Mouse (Mus musculus) limb, embryonic 15.5 days (tissue): Measurements from ENCODE around the gene Clic5. TPM values are rescaled to one million over a fixed set of nuclear protein-coding genes. Genes with fewer than 3 reads are reported as not detected.
"Not testable (repeated sequence)": the region's sequence is repeated elsewhere in the genome, so short reads cannot be mapped to it uniquely, and the experiment has no call there.

ENCODE experiments used
- ATAC-seq: fragments of 200-750 bp; cut with Nextera tagmentation; 2 replicates; pipeline ENCODE4 v1.8.0; 2017; ENCODE audit warnings: low read depth, moderate TSS enrichment; ENCODE audit not compliant: insufficient number of reproducible peaks, low FRiP score, low TSS enrichment
- H3K27ac ChIP-seq: fragments of 300-500 bp; sonication (generic); 2 replicates; pipeline ENCODE4 v1.5.1; 2015; ENCODE audit warnings: moderate library complexity, mild to moderate bottlenecking, inconsistent platforms
- H3K27me3 ChIP-seq: fragments of 300-500 bp; sonication (generic); 2 replicates; pipeline ENCODE4 v1.6.1; 2015; ENCODE audit warnings: inconsistent platforms
- H3K36me3 ChIP-seq: fragments of 300-500 bp; sonication (generic); 2 replicates; pipeline ENCODE4 v1.6.1; 2015; ENCODE audit warnings: inconsistent platforms
- H3K4me1 ChIP-seq: fragments of 300-500 bp; sonication (generic); 2 replicates; pipeline ENCODE4 v1.6.1; 2015; ENCODE audit warnings: inconsistent platforms
- H3K4me2 ChIP-seq: fragments of 300-500 bp; sonication (generic); 2 replicates; pipeline ENCODE4 v1.6.1; 2015; ENCODE audit warnings: mild to moderate bottlenecking, inconsistent platforms
- H3K4me3 ChIP-seq: fragments of 300-500 bp; sonication (generic); 2 replicates; pipeline ENCODE4 v1.5.1; 2015; ENCODE audit warnings: mild to moderate bottlenecking, inconsistent platforms
- H3K9ac ChIP-seq: fragments of 300-500 bp; sonication (generic); 2 replicates; pipeline ENCODE4 v1.6.1; 2015; ENCODE audit warnings: inconsistent platforms
- H3K9me3 ChIP-seq: fragments of 300-500 bp; sonication (generic); 2 replicates; pipeline ENCODE4 v1.6.1; 2016; ENCODE audit warnings: inconsistent platforms
- WGBS: fragments of 180-500 bp; shearing (Covaris S2); methylation state at CpG from one replicate; pipeline ENCODE4 v1.1.7; 2015; 5-methylcytosine and 5-hydroxymethylcytosine counted together
- polyA plus RNA-seq: library from polyadenylated mRNA; unstranded; fragments of >200 nt; fragmentation: Nextera tagmentation; extraction: Ambion mirVana; gene quantifications from 2 replicates; pipeline ENCODE4 v1.2.1, GENCODE M21; 2015

Clic5 gene
- polyA plus RNA-seq, 1 experiment from 2014 or later, result 0.79 TPM

- no peaks in the 10 kb centered on the region for H3K9me3 ChIP-seq
- no peak overlapping the region for H3K9ac ChIP-seq
- H3K4me3 ChIP-seq, result no peak overlapping the region
- ATAC-seq, result no peak
- no peaks in the 10 kb centered on the region for H3K27me3 ChIP-seq
- no peak overlapping the region for H3K27ac ChIP-seq
- H3K4me1 ChIP-seq, result no peaks in the 10 kb centered on the region
- no peak overlapping the region for H3K4me2 ChIP-seq
- WGBS, result 84% methylated on average over 4 of the region's 4 CpGs
- no peaks in the 10 kb centered on the region for H3K36me3 ChIP-seq
Observed at GRCm38 (mm10) chr17:44169676-44170075, 18.7 kb upstream of the Clic5 start.

DNA sequence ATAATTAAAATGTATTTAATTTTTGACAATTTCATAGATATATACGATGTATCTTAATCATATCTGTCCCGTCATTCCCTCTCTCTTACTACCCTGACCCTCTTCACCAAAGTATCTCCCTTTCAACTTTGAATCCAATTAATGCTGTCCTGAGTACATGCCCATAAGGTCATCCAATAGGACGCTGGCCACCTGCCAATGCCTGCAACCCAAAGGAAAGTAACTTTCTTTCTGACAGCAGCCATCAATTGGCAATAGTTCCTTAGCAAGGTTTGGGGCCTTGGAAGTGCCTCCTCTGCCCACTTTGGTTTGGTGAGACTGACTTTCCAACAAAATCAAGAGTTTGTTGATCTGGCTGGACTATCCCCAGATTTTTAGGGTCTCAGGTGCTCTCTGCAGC, 18.1 kb upstream of the Clic5 start:
- H3K27ac ChIP-seq, result no peak overlapping the region
- 84% methylated on average over 3 of the region's 3 CpGs for WGBS
- no peaks in the 10 kb centered on the region for H3K9me3 ChIP-seq
- no peaks in the 10 kb centered on the region for H3K36me3 ChIP-seq
- no peak overlapping the region for H3K4me3 ChIP-seq
- H3K4me2 ChIP-seq, result no peak overlapping the region
- H3K4me1 ChIP-seq, result no peaks in the 10 kb centered on the region
- H3K27me3 ChIP-seq, result no peaks in the 10 kb centered on the region
- no peak for ATAC-seq
- H3K9ac ChIP-seq, result no peak overlapping the region

DNA sequence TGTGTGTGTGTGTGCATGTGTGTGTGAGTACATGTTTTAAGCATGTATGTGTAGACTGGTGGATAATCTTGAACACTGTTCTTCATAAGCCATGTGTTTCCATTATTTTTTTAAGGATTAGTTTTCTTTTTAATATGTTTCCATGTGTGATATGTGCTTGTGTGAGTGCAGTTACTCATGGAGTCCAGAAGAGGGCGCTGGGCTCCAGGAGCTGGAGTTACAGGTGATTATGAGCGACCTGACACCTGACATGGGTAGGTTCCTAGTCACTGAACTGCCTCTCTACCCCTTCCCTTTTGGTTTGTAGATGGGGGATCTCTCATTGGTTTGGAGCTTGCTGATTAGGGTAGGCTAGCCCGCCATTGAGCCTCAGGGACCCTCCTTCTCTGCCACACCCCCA, 16.5 kb upstream of the Clic5 start:
- WGBS, result 46% methylated on average over 3 of the region's 3 CpGs
- H3K4me1 ChIP-seq, result no peaks in the 10 kb centered on the region
- H3K9ac ChIP-seq, result no peak overlapping the region
- no peak for ATAC-seq
- H3K27ac ChIP-seq, result no peak overlapping the region
- H3K9me3 ChIP-seq, result no peaks in the 10 kb centered on the region
- no peak overlapping the region for H3K4me2 ChIP-seq
- no peaks in the 10 kb centered on the region for H3K27me3 ChIP-seq
- no peak overlapping the region for H3K4me3 ChIP-seq
- no peaks in the 10 kb centered on the region for H3K36me3 ChIP-seq

DNA sequence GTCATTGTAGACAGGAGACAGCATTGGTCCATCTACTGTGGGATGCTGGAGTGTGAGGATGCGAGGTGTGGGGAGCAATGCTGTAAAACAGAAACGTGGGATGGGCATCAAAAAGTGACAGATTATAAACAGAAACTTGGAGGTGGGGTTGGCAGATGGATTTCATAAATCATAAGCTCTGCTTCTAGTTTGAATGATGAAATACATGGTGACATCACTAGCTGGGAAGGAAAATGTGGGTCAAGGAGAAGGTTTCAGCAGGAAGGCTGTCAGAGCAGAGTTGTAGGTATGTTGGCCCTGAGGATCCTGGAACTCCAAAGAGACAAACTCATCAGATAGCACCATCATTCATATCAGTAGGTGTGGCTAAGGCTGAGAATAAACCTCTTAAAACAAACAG, 15.0 kb upstream of the Clic5 start:
- no peaks in the 10 kb centered on the region for H3K36me3 ChIP-seq
- 67% methylated on average over 2 of the region's 2 CpGs for WGBS
- H3K4me1 ChIP-seq, result no peaks in the 10 kb centered on the region
- H3K27me3 ChIP-seq, result no peaks in the 10 kb centered on the region
- H3K27ac ChIP-seq, result no peak overlapping the region
- no peak overlapping the region for H3K4me3 ChIP-seq
- no peak for ATAC-seq
- H3K4me2 ChIP-seq, result no peak overlapping the region
- no peak overlapping the region for H3K9ac ChIP-seq
- no peaks in the 10 kb centered on the region for H3K9me3 ChIP-seq

DNA sequence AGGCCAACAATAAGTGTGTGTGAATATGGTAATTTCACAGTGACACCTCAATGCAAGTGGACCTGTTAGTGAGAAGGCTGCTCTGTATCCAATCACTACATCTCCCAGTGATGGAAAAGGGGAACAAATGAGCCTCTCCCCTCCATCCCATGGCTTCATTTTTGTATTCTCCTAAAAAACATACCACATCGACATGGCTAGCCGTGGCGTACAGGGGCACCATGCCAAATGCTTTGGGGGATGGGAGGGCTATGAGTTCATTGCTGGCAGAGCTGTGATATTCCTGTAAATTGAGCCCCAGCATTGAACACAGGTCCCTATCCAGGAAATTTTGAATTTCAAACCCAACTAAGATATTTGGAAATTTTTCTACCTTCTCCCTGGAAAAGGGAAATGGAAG, 11.1 kb upstream of the Clic5 start:
- no peak overlapping the region for H3K4me3 ChIP-seq
- no peak overlapping the region for H3K4me2 ChIP-seq
- 49% methylated on average over 3 of the region's 3 CpGs for WGBS
- no peaks in the 10 kb centered on the region for H3K27me3 ChIP-seq
- ATAC-seq, result no peak
- H3K27ac ChIP-seq, result no peak overlapping the region
- no peaks in the 10 kb centered on the region for H3K36me3 ChIP-seq
- H3K4me1 ChIP-seq, result no peaks in the 10 kb centered on the region
- H3K9me3 ChIP-seq, result no peaks in the 10 kb centered on the region
- H3K9ac ChIP-seq, result no peak overlapping the region

GRCm38 (mm10) chr17:44181346-44181745, 7.0 kb upstream of the Clic5 start:
- Histone ChIP-seq H3K4me3 (no peak overlapping the region), H3K4me1 (no peaks in the 10 kb centered on the region), H3K27ac (no peak overlapping the region), H3K9ac (no peak overlapping the region), H3K36me3 (no peaks in the 10 kb centered on the region), H3K4me2 (no peak overlapping the region), H3K27me3 (no peaks in the 10 kb centered on the region), H3K9me3 (no peaks in the 10 kb centered on the region)
- no peak for ATAC-seq
- WGBS, result 79% methylated on average over 8 of the region's 8 CpGs

DNA sequence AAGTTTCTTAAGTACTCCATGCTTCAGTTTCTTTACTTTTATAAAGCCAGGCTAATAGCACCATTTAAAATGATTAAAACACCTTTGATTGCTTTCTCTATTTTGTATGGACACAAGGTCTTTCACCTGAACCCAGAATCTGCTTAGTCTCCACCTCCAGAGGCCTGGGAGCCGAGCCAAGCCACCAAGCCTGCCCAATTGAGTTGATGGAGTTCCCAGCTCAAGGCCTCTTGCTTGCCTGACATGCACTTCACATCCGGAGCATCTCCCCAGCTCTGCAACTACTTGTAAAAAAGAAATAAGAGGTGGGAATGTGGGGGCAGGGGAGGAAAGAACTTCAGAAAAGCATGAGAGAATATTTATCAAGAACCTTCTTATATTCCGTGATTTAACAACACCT, 1.5 kb upstream of the Clic5 start:
- Histone ChIP-seq H3K9ac (no peak overlapping the region), H3K4me3 (no peak overlapping the region), H3K4me1 (peaks cover 16% of the 10 kb centered on the region), H3K9me3 (no peaks in the 10 kb centered on the region; the same call in 1 of the 2 replicates), H3K27me3 (peaks cover 14% of the 10 kb centered on the region), H3K27ac (no peak overlapping the region), H3K36me3 (no peaks in the 10 kb centered on the region), H3K4me2 (no peak overlapping the region)
- no peak for ATAC-seq
- 74% methylated on average over 3 of the region's 3 CpGs for WGBS

GRCm38 (mm10) chr17:44187537-44187936, 847 bp upstream of the Clic5 start:
- not testable (repeated sequence) for H3K4me3 ChIP-seq, H3K36me3 ChIP-seq
- H3K27me3 ChIP-seq, result peaks cover 14% of the 10 kb centered on the region

DNA sequence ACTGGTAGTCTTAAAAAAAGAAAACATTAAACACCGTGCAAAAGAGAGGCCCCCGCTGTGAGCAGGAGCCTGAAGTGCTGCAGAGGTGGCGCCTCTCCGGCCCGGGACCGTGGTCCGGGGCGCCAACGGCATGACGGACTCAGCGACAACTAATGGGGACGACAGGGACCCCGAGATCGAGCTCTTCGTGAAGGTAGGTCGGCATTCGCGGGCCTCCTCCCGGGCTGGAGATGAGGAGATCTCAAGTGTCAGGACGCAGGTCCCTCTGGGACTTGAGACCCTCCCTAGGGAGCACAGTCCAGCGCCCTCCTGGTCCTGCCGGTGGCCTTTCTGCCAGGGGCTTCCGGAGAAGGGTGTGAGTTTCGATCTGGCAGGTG, 373 bp downstream of the Clic5 start:
- WGBS, result under 1% methylated on average over 24 of the region's 24 CpGs
- Histone ChIP-seq H3K4me2 (peak overlapping the region; percentile 89), H3K9ac (0 out of 2 replicates have a peak overlapping the region, but pooled peaks have one; percentile 26), H3K27ac (no peak overlapping the region), H3K4me1 (peaks cover 16% of the 10 kb centered on the region), H3K9me3 (no peaks in the 10 kb centered on the region; the same call in 1 of the 2 replicates), H3K36me3 (no peaks in the 10 kb centered on the region), H3K4me3 (peak overlapping the region; percentile 42), H3K27me3 (peaks cover 14% of the 10 kb centered on the region)
- no peak for ATAC-seq

More at GRCm38 (mm10) chr17:44187537-44187936, 847 bp upstream of the Clic5 start:
- H3K4me1 ChIP-seq, result peaks cover 16% of the 10 kb centered on the region
- not testable (repeated sequence) for H3K4me2 ChIP-seq, H3K9me3 ChIP-seq, ATAC-seq, H3K9ac ChIP-seq, H3K27ac ChIP-seq

DNA sequence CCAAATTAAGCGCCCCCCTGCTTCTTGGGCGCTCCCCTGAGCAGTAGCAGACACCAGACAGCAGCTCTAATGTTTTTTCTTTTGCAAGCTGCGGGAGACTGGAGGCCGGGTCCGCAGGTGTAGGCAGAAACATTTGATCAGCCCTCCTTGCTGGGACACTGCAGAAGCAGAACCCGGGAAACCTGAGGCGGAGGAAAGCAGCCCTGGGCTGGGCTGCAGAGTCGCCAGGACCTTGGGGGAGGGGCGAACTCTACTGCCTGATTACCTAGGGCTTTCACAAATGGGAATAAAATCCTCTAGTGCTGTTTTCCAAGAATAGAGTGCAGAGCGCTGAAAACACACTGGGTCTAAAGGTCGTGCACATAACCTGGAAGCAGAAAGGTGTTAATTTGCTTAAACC, 1.3 kb downstream of the Clic5 start:
- Histone ChIP-seq H3K4me3 (no peak overlapping the region), H3K36me3 (no peaks in the 10 kb centered on the region), H3K4me1 (peaks cover 16% of the 10 kb centered on the region), H3K27me3 (peaks cover 14% of the 10 kb centered on the region), H3K4me2 (peak overlapping the region; percentile 22), H3K27ac (no peak overlapping the region), H3K9me3 (no peaks in the 10 kb centered on the region; the same call in 1 of the 2 replicates), H3K9ac (no peak overlapping the region)
- no peak for ATAC-seq
- WGBS, result 5% methylated on average over 11 of the region's 11 CpGs

DNA sequence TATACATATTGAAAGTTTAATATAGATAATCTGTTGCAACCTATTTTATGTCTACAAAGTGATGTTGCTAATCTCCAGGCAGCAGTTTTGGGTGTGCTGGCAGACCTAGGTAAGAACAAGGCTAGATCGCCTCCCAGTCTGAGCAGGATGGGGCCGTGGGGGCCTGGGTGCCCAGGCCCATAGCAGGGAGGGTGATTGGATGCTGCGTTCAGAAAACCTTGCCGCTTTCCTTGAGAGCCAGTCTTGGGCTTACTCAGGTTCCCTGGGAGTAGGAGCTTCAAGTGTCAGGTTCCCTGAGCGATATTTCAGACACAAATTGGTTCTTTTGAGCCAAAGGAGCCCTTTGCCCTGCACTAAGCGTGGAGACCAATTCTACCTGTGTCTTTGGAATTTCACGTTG, 1.9 kb downstream of the Clic5 start:
- H3K9ac ChIP-seq, result no peak overlapping the region
- 43% methylated on average over 7 of the region's 7 CpGs for WGBS

DNA sequence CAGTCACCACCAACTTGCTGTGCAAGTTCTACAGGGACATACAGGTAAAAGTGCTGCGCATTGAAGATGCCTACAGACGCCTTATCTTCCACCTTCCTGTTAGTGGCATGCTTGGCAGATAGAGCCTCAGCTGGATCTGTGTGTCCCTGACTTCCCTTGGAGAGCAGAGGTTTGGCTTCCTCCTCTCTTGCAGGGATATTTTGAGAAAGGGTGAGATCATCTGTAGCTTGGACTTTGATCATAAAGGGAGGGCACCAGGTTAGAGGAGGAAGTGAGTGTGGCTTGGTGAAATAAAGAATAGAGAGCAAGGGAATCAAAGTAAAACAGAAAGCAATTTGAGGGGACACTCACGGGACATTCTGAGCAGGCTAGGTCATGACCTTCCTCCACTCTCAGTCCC, 4.6 kb downstream of the Clic5 start:
- H3K4me3 ChIP-seq, result no peak overlapping the region
- H3K36me3 ChIP-seq, result no peaks in the 10 kb centered on the region
- no peaks in the 10 kb centered on the region; the same call in 1 of the 2 replicates for H3K9me3 ChIP-seq
- H3K4me2 ChIP-seq, result no peak overlapping the region
- no peak for ATAC-seq
- WGBS, result 67% methylated on average over 3 of the region's 3 CpGs
- peaks cover 15% of the 10 kb centered on the region for H3K4me1 ChIP-seq
- no peak overlapping the region for H3K9ac ChIP-seq
- H3K27me3 ChIP-seq, result peaks cover 11% of the 10 kb centered on the region
- no peak overlapping the region for H3K27ac ChIP-seq

More for the DNA sequence above, 1.9 kb downstream of the Clic5 start:
- peaks cover 16% of the 10 kb centered on the region for H3K4me1 ChIP-seq
- no peak overlapping the region for H3K4me2 ChIP-seq
- no peak for ATAC-seq
- H3K4me3 ChIP-seq, result no peak overlapping the region
- no peak overlapping the region for H3K27ac ChIP-seq
- peaks cover 14% of the 10 kb centered on the region for H3K27me3 ChIP-seq
- H3K9me3 ChIP-seq, result no peaks in the 10 kb centered on the region; the same call in 1 of the 2 replicates
- H3K36me3 ChIP-seq, result no peaks in the 10 kb centered on the region

DNA sequence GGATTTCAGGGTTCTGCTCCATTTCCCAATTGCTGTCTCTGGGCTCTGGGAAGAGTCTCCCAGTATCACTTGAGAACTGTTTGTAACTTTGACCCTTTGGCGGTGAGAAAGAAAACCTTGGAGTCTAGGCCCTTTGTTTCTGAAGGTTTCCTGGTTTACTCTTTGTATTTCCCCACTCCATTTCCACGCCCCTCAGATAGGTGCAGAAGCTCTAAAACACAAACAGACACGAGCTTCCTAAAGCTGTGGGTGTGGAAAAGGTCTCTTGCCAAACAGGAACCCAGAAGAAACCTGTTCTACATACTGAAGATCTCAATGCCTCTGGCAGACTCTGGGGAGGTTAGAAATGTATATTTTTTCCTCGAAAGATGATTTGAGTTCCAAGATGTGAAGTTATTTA, 10.8 kb downstream of the Clic5 start:
- 70% methylated on average over 4 of the region's 4 CpGs for WGBS
- Histone ChIP-seq H3K4me1 (no peaks in the 10 kb centered on the region), H3K9ac (no peak overlapping the region), H3K27me3 (no peaks in the 10 kb centered on the region), H3K9me3 (no peaks in the 10 kb centered on the region), H3K27ac (no peak overlapping the region), H3K4me3 (no peak overlapping the region), H3K36me3 (no peaks in the 10 kb centered on the region), H3K4me2 (no peak overlapping the region)
- ATAC-seq, result no peak
